Mouse (Mus musculus): ENCODE measurements around the gene Man1b1. TPM values are rescaled to one million over a fixed set of nuclear protein-coding genes. Genes with fewer than 3 reads are reported as not detected.

Man1b1 gene
- total RNA-seq, 2 experiments from 2014 or later: 51.0 to 61.3 TPM

- DNase-seq: no peak
- intact Hi-C loops (cut with DNase I): no loop called here
Observed at GRCm38 (mm10) chr2:25359848-25360247, 27.7 kb downstream of the Man1b1 start.

DNA sequence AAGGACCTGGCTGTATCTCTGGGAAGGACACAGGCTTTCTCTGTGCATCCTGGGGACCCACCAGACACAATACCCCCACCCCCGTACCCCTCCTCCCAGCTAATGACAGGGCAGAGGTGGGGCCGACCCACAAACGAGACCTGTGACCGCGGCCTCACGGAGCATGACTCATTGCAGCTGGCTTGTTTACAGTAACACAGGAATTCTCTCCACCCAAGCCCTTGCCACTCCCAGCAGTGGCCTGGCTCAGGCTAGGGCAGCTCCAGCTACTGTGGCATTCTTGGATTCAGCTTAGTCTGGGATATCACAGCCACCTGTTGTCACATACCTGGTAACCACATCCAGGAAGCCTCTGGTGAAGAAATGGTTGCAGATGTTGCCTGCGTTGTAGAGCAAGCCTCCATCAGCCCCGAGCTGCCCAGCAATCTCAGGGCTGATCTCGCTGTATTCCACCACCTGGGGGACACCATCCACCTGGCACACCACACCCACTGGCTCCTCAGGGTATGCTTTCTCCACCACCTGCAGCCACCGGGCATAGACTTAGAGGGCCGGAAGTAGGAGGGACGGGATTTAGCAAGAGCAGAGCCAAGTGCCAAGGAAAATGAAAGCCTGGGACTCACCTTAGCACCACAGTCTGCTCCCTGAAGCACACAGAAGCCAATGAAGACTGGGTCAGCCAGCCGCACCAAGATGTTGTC lies 31.5 kb downstream of the Man1b1 start:
- intact Hi-C loops (cut with DNase I): no loop called here
- no peak for DNase-seq

DNA sequence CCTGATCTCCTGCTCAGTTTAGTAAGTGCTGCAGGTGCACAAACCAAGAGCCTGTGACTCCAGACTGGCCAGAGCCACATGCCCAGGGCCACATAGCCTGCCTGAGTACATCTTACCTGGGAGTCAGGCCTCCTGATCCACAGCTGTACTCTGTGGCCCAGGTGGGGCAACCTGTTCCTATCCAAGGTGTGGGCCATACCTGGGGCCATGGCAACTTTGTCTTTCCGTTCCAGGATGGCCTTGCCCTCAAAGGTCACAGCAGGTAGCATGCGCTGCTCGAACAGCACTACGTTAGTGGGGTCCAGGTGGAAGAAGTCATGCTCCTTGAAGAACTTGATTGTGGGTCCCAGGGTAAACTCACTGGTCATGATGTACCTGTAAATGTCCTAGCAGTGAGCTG lies 32.2 kb downstream of the Man1b1 start:
- intact Hi-C loops (cut with DNase I): no loop called here
- no peak for DNase-seq

GRCm38 (mm10) chr2:25364761-25365090 lies 32.6 kb downstream of the Man1b1 start:
- DNase-seq: no peak
- intact Hi-C loops (cut with DNase I): no loop called here

GRCm38 (mm10) chr2:25365091-25365761 lies 33.1 kb downstream of the Man1b1 start, which contains the start of gene Uap1l1:
Gene Uap1l1 (minus strand): TSS chr2:25365682.
- DNase-seq: peak; percentile 59
- intact Hi-C loops (cut with DNase I): no loop called here

DNA sequence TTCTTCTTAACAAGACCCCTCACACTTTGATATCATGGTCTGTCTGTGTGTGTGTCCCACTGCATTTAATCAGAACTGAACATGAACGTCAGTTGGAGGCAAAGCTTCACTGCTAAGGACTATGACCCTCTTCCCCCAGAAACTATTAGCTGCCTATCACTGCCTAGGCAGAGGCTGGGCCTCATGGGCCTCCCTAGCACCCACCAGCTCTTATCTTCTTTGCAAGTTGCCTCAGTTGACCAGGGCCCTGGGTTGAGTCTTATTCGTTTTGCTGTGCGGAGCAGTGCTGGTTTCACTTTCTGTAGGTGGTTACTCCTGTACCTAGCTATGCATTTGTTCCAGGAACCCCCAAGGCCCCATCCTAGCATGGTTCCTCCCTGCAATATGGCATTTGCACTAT lies 37.9 kb downstream of the Man1b1 start:
- no peak for DNase-seq
- intact Hi-C loops (cut with DNase I): no loop called here

- DNase-seq: peak; percentile 90
- intact Hi-C loops (cut with DNase I): no loop called here
Observed at GRCm38 (mm10) chr2:25371764-25372643, 39.9 kb downstream of the Man1b1 start, which contains the start of gene Sapcd2. Gene Sapcd2 (plus strand): TSS chr2:25372321.

GRCm38 (mm10) chr2:25372644-25373391 lies 40.7 kb downstream of the Man1b1 start:
- DNase-seq: no peak
- intact Hi-C loops (cut with DNase I): no loop called here

GRCm38 (mm10) chr2:25373431-25373830 lies 41.3 kb downstream of the Man1b1 start:
- no peak for DNase-seq
- intact Hi-C loops (cut with DNase I): no loop called here

- DNase-seq: peak; percentile 67
- intact Hi-C loops (cut with DNase I): no loop called here
Observed at GRCm38 (mm10) chr2:25376589-25376988, 44.5 kb downstream of the Man1b1 start.

- DNase-seq: no peak
- intact Hi-C loops (cut with DNase I): no loop called here
Observed at GRCm38 (mm10) chr2:25384492-25384891, 52.4 kb downstream of the Man1b1 start.

DNA sequence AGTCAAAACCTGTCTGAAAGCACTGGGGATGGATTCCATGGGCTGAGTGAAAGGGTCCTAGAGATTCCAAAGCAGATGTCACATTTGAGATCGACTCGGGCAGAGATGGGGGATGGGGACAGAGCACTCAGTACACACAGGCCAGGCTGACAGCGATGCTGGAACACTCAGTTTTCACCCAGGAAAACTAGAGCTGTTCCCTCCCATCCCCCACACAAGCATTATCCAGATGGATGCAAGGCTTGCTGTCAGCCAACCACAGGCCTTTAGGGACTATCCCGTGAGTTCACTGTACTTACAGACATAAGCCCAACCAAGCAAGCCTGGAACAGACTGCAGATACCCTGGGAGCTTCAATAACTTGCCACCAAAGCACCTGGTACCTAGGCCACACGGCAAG lies 59.1 kb downstream of the Man1b1 start:
- peak; percentile 38 for DNase-seq
- intact Hi-C loops (cut with DNase I): no loop called here

- peak; percentile 79 for DNase-seq
- intact Hi-C loops (cut with DNase I): no loop called here
Observed at GRCm38 (mm10) chr2:25394281-25395221, 62.4 kb downstream of the Man1b1 start.

- intact Hi-C loops (cut with DNase I): no loop called here
- no peak for DNase-seq
Observed at GRCm38 (mm10) chr2:25395721-25396596, 63.8 kb downstream of the Man1b1 start, which contains the start of gene Entpd2. Gene Entpd2 (plus strand): TSS chr2:25395874.

GRCm38 (mm10) chr2:25396597-25396983 lies 64.5 kb downstream of the Man1b1 start:
- peak; percentile 80 for DNase-seq
- intact Hi-C loops (cut with DNase I): no loop called here

- DNase-seq: peak; percentile 53
- intact Hi-C loops (cut with DNase I): no loop called here
Observed at GRCm38 (mm10) chr2:25397010-25397409, 64.9 kb downstream of the Man1b1 start.

- DNase-seq: no peak
- intact Hi-C loops (cut with DNase I): no loop called here
Observed at GRCm38 (mm10) chr2:25398065-25398464, 65.9 kb downstream of the Man1b1 start.

DNA sequence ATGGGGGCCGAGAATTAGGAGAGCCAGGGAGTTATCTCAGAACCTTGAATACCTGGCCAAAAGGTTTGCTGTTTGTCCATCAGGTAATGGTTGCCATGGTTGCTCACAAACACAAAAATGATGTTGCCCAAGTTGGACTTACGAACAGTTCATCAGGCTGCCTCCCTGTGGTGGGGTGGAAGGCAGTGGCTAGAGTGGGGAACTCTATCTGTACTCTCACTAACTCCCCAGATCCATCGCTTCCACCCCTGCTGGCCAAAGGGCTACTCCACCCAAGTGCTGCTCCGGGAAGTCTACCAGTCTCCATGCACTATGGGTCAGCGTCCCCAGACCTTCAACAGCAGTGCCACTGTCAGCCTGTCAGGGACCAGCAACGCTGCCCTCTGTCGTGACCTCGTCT lies 66.9 kb downstream of the Man1b1 start, which contains the start of gene Npdc1:
Gene Npdc1 (plus strand): TSS at position 301 of the 400 bp plus-strand sequence.
- intact Hi-C loops (cut with DNase I): no loop called here
- DNase-seq: no peak
